Mouse (Mus musculus) left cerebral cortex, postnatal 36 days (tissue): Measurements from ENCODE around the gene Jph4. TPM values are rescaled to one million over a fixed set of nuclear protein-coding genes. Genes with fewer than 3 reads are reported as not detected.

Experiments used
- DNase-seq, 2 experiments: peaks; one replicate each; pipeline ENCODE4 v3.0.0; 2021 to 2022; ENCODE audit warnings: low spot score in 2 of 2, mixed read lengths in 1 of 2
- intact Hi-C: fragments of 180-260 bp; cut with DNase I; formaldehyde crosslinking; loops from one replicate; pipeline ENCODE4 v1.15.1; 2025
- total RNA-seq, 2 experiments: library from RNA; stranded (reverse); gene quantifications; 2 replicates each; pipeline ENCODE4 v1.2.3; 2021

Jph4 gene
- total RNA-seq: 100 to 1,000 TPM; 312 to 354 TPM

DNA sequence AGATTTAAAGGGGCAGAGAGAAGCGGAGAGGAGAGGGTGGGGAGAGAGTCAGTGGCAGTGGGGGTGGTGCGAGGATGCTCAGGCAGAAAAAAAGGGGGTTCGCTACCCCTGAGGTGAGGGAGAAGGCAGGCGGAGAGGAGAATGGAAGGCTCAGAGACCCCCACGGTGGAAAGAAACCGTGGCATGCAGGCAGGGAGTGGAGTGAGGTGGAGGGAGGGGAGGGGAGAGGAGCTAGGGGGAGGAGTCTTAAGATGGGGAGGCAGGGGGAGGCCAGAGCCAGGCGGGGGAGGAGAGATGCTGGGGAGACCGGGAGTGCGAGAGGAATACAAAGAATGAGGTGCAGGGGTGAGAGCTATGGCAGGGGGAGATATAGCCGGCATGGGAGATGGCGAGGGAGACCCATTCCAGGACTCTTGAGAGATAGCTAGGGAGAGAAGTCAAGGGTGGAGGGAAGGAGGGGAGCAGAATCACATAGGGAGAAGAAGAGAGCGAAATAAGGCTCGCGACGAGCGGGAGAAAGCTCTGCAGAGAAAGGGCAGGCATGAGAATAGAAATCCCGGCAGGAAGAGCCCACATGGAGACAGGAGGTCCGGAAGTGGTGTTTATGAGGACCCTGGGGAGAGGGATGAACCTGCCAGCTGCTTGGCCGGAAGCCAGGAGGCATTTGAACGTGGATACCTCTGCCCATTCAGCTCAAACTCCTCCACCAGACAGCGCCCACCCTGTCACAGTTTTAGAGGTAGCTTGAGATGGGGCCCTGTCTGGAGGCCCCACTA is at the start of gene Jph4:
Gene Jph4 (minus strand): TSS at position 511 of the 776 bp plus-strand sequence.
- intact Hi-C loops: no loop called here
- peak; percentile 75 to 81 for DNase-seq

DNA sequence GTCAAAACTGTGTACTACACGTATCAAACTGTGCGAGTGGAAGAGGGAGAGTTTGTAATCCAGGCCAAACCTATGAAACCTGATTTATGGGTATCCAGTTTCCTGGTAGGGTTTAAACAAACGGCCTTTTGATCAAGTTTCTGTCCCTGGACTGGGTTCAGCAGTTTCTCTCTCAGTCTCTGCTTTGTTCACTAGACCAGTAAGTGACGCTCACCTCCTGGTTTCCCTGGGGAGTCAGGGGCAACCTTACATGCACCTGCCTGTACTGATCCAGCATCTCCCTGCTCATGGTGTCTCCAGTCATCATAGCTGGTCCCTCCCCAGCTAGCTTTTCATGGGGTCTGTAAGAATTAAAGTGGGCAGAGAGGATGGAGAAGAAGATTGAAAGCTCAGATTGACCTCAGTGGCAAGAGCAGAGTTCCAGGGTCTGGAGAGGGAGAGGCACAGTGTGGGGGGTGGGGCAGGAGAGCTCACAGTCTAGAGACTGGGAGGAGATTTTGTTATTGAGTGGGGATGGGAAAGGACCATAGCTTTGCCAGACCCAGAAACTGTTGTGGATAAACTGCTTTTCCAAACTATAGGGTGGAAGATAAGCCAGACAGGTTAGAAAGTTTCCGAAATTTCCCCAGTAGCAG is 47.6 kb upstream of the Jph4 start:
- intact Hi-C loops: no loop called here
- DNase-seq: no peak

DNA sequence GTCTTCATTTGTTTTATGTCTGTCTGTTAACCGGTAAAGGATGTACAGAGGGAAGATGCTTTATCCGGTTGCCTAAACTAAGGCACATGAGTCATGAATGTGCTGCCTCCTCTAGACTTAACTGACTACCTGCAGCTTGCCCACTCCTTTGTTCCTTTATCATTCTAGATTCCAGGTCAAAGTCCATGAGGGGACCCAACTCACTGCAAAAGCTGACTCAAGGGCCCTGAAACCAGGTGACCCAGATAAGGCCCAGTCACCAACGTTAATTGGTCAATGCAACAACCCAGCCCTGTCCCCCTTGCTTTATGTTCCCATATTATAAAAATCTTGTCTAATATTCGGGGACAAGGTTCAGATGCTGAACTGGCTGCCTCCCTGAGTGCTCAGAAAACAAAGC is 45.4 kb upstream of the Jph4 start:
- intact Hi-C loops: no loop called here
- DNase-seq: no peak

DNA sequence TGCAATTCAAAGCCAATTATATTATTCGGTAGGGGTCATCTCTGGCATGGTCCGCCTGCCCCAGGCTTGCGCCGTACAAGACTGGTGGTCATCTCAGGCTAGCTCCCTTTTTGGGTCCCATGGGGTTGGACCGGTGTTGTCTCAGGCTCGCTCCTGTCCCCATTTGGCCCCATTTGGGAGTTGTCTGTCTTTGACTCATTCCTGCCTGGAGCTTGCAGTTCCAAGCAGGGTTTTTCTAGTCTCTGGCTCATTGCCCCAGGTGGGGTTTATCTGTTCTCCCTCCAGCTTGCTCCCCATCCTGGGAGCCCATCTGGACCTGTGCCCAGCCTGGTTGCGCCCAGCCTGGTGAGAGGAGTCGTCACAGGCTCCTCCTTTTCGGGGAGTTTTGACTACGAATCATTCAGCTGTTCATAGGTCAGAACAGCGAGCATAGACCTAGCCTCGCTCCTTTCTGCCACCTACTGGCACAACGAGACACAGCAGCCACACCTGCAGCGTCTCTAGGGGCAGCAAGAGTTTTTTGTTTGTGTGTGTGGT is 44.4 kb upstream of the Jph4 start:
- DNase-seq: peak; percentile 62 to 71
- intact Hi-C loops: no loop called here

DNA sequence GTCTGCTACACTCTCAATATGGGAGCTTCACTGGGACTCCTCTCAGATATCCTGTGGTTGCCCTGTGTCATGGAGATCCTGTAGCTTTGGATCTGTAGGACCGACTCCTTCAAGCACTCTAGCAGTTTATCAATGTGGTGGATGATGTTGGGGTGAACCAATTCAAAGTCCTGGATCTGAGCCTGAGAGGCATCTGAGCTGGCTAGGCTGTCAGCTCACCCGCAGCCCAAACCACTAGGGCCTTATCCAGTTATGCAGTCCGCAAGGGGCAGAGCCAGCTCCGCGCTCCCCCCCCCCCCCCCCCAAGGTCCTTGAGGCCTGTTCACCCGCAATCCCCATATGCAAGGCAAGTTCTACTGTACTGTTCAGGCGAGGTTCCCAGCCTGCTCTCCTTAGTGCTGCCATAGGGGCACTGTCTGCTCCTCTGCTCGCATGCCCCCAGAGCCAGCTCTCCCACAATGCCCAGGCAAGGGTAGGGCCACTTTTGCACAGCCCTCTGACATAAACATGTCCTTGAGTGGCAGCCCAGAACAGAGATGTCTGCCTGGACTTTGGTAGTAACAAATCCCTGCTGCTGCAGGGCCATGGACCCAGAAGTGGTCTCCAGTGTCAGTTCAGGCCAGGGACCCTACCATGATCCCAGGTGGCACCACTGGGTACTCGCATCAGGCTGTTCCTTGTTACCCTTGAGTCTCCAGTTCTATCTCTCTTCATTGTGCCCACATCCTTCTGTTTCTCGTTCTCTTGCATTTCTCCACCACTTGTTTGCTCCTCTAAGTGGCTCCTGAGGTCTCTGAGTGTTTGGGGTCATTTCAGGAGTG is 43.7 kb upstream of the Jph4 start:
- no peak for DNase-seq
- intact Hi-C loops: no loop called here

DNA sequence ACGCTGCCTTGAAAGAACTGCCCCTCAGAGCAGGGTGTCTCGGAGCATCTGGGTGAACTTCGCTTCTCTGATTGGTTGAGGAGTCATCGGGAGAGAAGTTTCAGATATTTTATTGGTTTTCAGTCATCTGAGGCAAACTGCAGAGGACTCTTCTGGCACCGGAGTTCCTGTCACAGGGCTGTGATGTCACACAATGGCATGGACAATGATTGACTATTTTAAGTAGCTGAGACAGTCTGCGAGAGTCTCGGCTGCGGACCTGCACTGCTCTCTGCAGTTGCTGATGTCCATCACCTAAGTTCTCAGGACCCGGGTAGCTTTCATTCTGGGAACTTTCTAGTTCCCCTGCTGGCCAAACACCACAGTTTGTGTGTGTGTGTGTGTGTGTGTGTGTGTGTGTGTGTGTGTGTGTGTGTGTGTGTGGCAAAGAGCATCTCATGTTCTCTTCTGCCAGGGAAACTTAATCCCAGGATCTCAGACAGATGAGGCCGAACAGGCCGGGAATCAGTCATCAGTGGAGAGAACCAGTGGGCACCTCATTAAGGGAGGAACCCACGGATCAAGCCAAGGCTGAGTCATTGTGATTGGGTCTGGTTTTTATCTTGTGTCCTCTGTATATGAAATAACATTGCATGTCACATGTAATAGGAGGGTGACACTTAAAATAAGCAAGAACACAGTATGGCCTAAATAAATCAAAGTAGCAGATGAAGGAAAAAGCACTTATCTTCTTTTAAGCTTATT is 40.8 kb upstream of the Jph4 start:
- intact Hi-C loops: loop anchor here (5.0 kb wide), 1 partner anchor 35 kb away; no protein-coding TSS in a partner anchor
- DNase-seq: no peak

DNA sequence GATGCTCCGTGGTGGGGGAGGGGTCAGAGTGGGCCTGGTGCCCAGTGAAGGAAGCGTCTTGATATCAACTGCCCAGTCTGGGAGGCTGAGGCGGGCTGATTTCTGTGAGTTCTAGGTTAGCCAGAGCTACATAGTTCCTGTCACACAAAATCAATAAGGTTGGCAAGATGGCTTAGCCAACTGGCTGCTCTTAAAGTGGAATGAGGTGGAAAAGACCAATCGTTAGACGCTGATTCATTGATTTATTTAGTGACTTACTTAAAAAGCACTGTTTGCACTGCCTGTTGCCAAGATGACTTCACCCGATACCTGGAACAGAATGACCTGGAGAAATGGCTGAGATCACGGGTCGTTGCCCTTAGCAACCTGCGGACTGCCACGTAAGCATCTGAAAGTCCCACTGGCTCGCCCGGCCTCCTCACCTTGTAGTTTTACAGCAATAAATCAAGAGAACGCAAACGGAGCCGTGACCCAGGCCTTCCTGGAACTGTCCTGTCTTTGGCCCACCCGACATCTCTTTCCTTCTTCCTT is 36.3 kb upstream of the Jph4 start:
- DNase-seq: no peak
- intact Hi-C loops: no loop called here

DNA sequence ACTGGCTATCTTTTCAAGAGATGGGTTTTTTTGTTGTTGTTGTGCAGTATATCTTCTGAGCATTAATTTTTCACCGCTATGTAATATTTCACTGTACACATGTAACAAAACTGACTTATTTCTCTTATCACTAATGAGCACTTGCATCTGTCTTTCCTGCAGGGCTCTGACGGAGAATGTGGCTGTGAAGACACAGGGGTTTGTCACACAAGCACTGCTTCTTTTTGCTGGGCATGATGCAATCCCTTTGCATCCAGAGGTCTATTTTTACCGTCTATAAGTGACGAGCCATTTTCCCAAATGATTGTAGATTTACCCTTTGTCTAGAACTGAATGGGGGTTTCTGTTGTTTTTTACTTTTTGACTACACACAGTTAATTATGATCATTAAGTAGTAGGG is 35.4 kb upstream of the Jph4 start:
- intact Hi-C loops: no loop called here

GRCm38 (mm10) chr14:55150985-55151384 is 34.2 kb upstream of the Jph4 start:
- intact Hi-C loops: no loop called here
- no peak for DNase-seq

More for the DNA sequence above, 35.4 kb upstream of the Jph4 start:
- no peak for DNase-seq

DNA sequence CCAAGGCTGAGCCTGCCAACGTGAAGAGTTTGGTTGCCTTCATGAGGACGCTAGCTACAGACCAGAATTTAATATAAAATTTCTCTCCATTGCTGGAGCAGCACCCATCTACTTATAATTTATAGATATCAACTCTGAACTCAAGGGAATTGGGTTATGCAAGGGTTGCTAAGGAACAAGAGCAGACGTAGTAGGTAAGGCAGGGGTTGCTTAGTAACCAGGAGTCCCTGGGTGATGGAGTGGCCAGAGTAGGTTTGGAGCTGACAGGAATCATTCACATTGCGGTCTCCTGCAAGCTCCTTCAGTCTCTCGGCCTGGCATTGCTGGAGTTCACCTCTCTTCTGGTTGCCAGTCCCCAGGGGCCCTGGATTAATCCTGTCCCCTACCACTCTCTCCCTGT is 32.3 kb upstream of the Jph4 start:
- intact Hi-C loops: loop anchor here (5.0 kb wide), 1 partner anchor 388 kb away; no protein-coding TSS in a partner anchor
- DNase-seq: no peak

DNA sequence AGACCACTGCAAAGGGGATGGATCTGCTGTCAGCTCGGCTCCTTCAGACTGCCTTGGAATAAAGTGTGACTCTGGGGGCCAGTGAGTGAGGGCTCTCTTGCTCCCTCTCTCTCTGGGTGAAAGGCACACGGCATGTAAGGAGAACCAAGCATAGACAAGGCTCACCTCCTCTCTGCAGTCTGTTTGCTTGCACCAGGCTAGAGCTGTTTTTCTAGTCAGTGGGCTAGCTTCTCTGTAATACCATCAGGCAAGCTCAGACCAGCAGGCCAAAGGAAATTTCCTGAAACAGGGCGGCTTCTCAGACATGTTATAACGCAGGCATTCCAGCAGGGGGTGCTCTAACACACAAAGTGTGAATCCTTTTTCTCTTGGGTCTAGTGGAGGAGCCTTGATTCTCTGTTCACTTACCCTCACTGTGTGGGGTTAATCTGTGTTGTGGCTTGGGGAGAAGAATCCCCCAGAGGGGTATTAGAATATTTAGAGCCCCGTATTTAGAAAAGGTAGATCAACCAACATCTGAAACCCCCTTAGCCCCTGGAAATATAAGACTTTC is 31.7 kb upstream of the Jph4 start:
- intact Hi-C loops: loop anchor here (1.0 to 5.0 kb wide), 2 partner anchors 290 to 389 kb away; no protein-coding TSS in a partner anchor
- peak; percentile 55 to 65 for DNase-seq

DNA sequence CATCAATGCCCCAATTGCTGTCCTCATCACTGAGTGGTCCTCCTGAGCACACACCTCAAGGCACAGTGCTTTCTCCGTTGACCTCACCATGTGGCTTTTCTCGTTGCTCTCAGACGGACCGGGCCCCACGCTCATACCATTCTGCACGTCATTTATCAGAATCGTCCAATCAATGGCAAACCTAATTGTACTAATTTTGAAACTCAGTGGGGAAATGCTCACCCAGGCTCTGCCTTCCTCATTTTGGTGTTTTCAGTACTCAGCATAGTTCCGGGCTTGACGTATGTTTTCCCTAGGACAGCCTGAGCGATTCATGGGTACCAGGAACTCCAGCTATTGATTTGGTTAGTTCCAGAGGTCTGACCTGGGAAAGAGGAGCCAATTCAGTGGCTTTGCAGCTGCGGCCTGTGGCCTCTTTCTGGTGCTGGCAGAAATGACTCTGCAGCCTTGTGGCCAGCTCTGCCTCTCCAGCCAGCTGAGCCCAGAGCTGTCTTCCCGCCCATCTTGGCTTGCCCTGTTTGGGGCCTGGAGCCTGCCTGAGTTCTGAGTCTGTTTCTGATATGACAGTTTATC is 30.2 kb upstream of the Jph4 start:
- no peak for DNase-seq
- intact Hi-C loops: loop anchor here (5.0 kb wide), 1 partner anchor 390 kb away; no protein-coding TSS in a partner anchor

- intact Hi-C loops: loop anchor here (5.0 kb wide), 1 partner anchor 391 kb away; no protein-coding TSS in a partner anchor
- DNase-seq: no peak
These were observed 29.6 kb upstream of the Jph4 start for GRCm38 (mm10) chr14:55146324-55146723.

- DNase-seq: no peak
These were observed 22.6 kb upstream of the Jph4 start for GRCm38 (mm10) chr14:55139313-55139712.

GRCm38 (mm10) chr14:55135676-55136075 is 18.9 kb upstream of the Jph4 start:
- intact Hi-C loops: no loop called here
- no peak for DNase-seq

More at GRCm38 (mm10) chr14:55139313-55139712, 22.6 kb upstream of the Jph4 start:
- intact Hi-C loops: no loop called here

- DNase-seq: peak in 1 of 2 experiments; percentile 18
- intact Hi-C loops: no loop called here
These were observed 9.8 kb upstream of the Jph4 start for GRCm38 (mm10) chr14:55126521-55126920.

GRCm38 (mm10) chr14:55125711-55126110 is 9.0 kb upstream of the Jph4 start:
- intact Hi-C loops: no loop called here

DNA sequence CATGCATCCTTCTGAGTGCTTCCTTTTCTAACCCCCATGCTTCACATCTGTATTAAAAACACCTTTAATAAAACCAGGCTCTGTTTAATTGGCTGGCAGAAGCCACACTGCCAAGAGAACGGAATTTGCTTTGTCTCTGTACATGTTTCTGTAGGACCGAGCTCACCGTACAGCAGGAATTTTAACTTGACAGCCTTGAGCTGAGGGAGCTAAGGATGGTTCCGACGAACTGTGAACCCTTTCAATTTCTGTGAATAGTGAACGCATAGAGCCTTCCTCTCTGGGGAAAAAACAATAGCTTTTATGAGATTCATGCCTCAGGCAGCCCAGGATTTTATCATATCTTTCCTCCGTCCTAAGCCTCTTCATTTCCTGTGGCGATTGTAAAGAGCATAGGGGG is 5.6 kb upstream of the Jph4 start:
- no peak for DNase-seq
- intact Hi-C loops: loop anchor here (5.0 kb wide), 1 partner anchor 35 kb away; no protein-coding TSS in a partner anchor

More at GRCm38 (mm10) chr14:55125711-55126110, 9.0 kb upstream of the Jph4 start:
- no peak for DNase-seq
